Mouse (Mus musculus) cortical plate, adult 2 months (tissue): ENCODE data around the gene Ildr2.

Source experiments
- CTCF ChIP-seq: fragments of 200-500 bp; IDR thresholded peaks from 2 replicates; pipeline ENCODE4 v1.5.1; 2011; ENCODE audit warnings: mild to moderate bottlenecking, control low read depth, low read length; ENCODE audit not compliant: insufficient read depth; ENCODE audit errors: extremely low read depth
- POLR2A ChIP-seq: fragments of 200-500 bp; IDR thresholded peaks from 2 replicates; pipeline ENCODE4 v1.6.1; 2011; ENCODE audit warnings: mild to moderate bottlenecking, low read length, control low read depth; ENCODE audit not compliant: insufficient read depth; ENCODE audit errors: extremely low read depth

DNA sequence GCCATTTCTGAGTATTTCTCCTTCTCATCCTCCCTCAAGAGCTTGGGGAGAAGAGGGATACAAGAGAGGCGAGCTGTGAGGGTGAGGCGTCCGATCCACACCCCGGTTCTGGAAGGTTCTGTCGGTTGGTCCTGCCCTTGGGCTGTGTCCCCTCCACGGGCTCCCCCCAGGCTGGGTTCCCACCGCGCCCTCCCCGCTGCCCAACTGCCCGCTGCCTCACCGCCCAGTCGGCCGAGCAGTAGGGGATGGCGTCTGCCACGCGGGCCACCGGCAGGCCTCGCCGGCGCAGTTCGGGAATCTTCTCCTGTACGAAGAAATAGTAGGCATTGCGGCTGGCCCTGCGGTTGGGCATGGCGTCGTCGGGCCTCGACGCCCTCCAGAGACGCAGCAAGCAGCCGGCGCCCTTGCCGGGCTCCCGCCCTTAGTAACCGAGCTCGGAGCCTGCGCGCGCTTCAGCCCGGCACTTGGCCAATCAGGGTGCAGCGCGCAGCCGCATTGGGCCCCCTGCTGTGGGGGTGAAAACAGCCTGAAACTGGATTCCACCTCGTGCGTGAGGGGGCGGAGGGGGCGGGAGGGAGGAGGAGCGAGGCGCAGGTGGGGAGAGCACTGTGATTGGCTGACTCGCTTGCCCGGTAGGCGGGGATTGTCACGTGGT, 15.5 kb upstream of the Ildr2 start, which contains the start of gene Mael:
- no peak for TF ChIP-seq CTCF
- TF ChIP-seq POLR2A: no peak
